Mouse (Mus musculus) liver, postnatal 0 days (tissue): ENCODE data around the gene Arap1.

Source experiments
- CTCF ChIP-seq: sonication (generic); IDR thresholded peaks from 2 replicates; pipeline ENCODE4 v1.5.1; 2016; ENCODE audit warnings: antibody characterized with exemption, low read depth
- EP300 ChIP-seq: IDR thresholded peaks from 2 replicates; pipeline ENCODE4 v1.6.1; 2016; ENCODE audit warnings: antibody characterized with exemption, low read depth, mild to moderate bottlenecking

GRCm38 (mm10) chr7:101326006-101326405, 21.9 kb upstream of the Arap1 start:
- TF ChIP-seq CTCF (no peak), EP300 (no peak)
